ENCODE assay signal across 18 mouse cellular contexts in the genomic region with DNA sequence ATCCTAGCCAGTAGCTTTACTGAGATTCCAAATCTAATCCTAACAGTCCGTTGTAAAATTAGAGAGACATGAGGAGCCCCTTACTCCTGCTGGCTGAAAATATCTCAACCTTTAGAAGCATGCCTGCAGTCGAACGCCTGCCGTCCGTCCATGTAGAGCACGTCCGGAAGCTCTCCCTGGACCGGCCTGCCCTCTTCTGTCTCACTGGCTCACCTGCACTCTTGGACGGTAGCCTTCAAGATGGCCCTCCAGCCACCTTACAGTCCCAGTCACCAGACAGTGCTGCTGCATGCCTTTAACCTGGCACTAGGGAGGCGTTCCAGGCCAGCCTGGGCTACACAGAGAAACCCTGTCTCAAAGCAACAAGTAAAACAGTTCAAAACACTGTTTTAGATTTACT. TPM values are rescaled to one million over a fixed set of nuclear protein-coding genes. Genes with fewer than 3 reads are reported as not detected.
A peak's percentile ranks its signal among the peaks of the same experiment; 100 is the strongest.
DNase-seq lines count a peak whose midpoint lies in the region; ATAC-seq and TF ChIP-seq lines count a peak whose summit lies in the region.
"Had no signal": no experiment of that assay in that cellular context is flagged by ENCODE, and none has a peak within 500 bp of the region (broad histone marks: within the 10 kb centered on the region; RNA-seq: fewer than 3 reads in every experiment).

No protein-coding gene starts in this region.

- no peaks in the 10 kb centered on the region for H3K36me3 ChIP-seq in hindbrain, postnatal 0 days (ENCODE audit: insufficient read depth, low read length)
- H3K36me3 ChIP-seq in hindbrain, embryonic 13.5 days: peaks cover 6% of the 10 kb centered on the region; the same call in 1 of the 2 replicates
- H3K36me3 ChIP-seq: limb, embryonic 15.5 days had no signal

- no peaks in the 10 kb centered on the region for H3K9me3 ChIP-seq in hindbrain, postnatal 0 days (ENCODE audit: low read length)
- no peaks in the 10 kb centered on the region for H3K9me3 ChIP-seq in hindbrain, embryonic 13.5 days
- H3K9me3 ChIP-seq: embryonic facial prominence, embryonic 10.5 days; limb, embryonic 15.5 days had no signal

- no peak for ATAC-seq in hindbrain, postnatal 0 days
- no peak for ATAC-seq in hindbrain, embryonic 13.5 days (ENCODE audit: low FRiP score)
- ATAC-seq: forebrain, postnatal 0 days; Patski had no signal

- no peaks in the 10 kb centered on the region for H3K27me3 ChIP-seq in cerebellum, adult 2 months (ENCODE audit: control insufficient read depth, insufficient read depth, low read length)
- H3K27me3 ChIP-seq in hindbrain, postnatal 0 days (ENCODE audit: insufficient read depth, low read length): no peaks in the 10 kb centered on the region
- no peaks in the 10 kb centered on the region for H3K27me3 ChIP-seq in hindbrain, embryonic 13.5 days
- H3K27me3 ChIP-seq: limb, embryonic 15.5 days; Patski had no signal

- peaks cover 20% of the 10 kb centered on the region for H3K4me1 ChIP-seq in cerebellum, adult 2 months (ENCODE audit: control insufficient read depth, insufficient read depth, low read length)
- no peaks in the 10 kb centered on the region for H3K4me1 ChIP-seq in hindbrain, postnatal 0 days (ENCODE audit: insufficient read depth, low read length)
- H3K4me1 ChIP-seq in hindbrain, embryonic 13.5 days (replicated peaks): peaks cover 14% of the 10 kb centered on the region
- peaks cover 20% of the 10 kb centered on the region for H3K4me1 ChIP-seq in lung, adult 2 months (ENCODE audit: control insufficient read depth, insufficient read depth, low read length)

- no peak overlapping the region for H3K4me2 ChIP-seq in hindbrain, postnatal 0 days (ENCODE audit: low read depth, low read length)
- H3K4me2 ChIP-seq in hindbrain, embryonic 13.5 days: no peak overlapping the region
- H3K4me2 ChIP-seq: limb, embryonic 15.5 days had no signal

- H3K4me3 ChIP-seq in cerebellum, adult 2 months (replicated peaks; ENCODE audit: insufficient read depth, low read depth, low read length): no peak overlapping the region
- no peak overlapping the region for H3K4me3 ChIP-seq in hindbrain, postnatal 0 days (ENCODE audit: low read length)
- H3K4me3 ChIP-seq in hindbrain, embryonic 13.5 days: no peak overlapping the region
- H3K4me3 ChIP-seq in lung, adult 2 months (replicated peaks; ENCODE audit: extremely low read depth, low read depth, low read length): no peak overlapping the region
- H3K4me3 ChIP-seq: embryonic facial prominence, embryonic 10.5 days; erythroblast, embryonic 14.5 days; limb, embryonic 15.5 days had no signal

- no peak overlapping the region for H3K9ac ChIP-seq in hindbrain, postnatal 0 days (replicated peaks; ENCODE audit: low read length)
- H3K9ac ChIP-seq in hindbrain, embryonic 13.5 days: no peak overlapping the region
- H3K9ac ChIP-seq: forebrain, postnatal 0 days; limb, embryonic 15.5 days had no signal

- peak; percentile 37; the same call in 1 of the 2 replicates for TF ChIP-seq CTCF in cerebellum, adult 2 months (IDR thresholded peaks at IDR 0.05; ENCODE audit: borderline replicate concordance, insufficient read depth, low read depth, low read length)
- TF ChIP-seq CTCF in hindbrain, postnatal 0 days (IDR thresholded peaks at IDR 0.05; ENCODE audit: low read depth): 0 out of 2 replicates have a peak, but pooled peaks have one; percentile 4
- TF ChIP-seq CTCF in lung, adult 2 months (IDR thresholded peaks at IDR 0.05; ENCODE audit: insufficient read depth, low read length): peak; percentile 28; the same call in 1 of the 2 replicates

- 46% methylated on average over 10 of the region's 10 CpGs for WGBS in cerebellum, adult 2 months
- 93% methylated on average over 10 of the region's 10 CpGs for WGBS in hindbrain, postnatal 0 days
- 90% methylated on average over 10 of the region's 10 CpGs for WGBS in hindbrain, embryonic 13.5 days
- 82% methylated on average over 10 of the region's 10 CpGs for WGBS in lung, adult 2 months

- no peak for TF ChIP-seq POLR2A in cerebellum, adult 2 months (IDR thresholded peaks at IDR 0.05; ENCODE audit: borderline replicate concordance, insufficient read depth, low read length)
- TF ChIP-seq POLR2A in lung, adult 2 months (IDR thresholded peaks at IDR 0.05; ENCODE audit: borderline replicate concordance, extremely low read depth, low read depth, low read length): no peak

- peak; percentile 32 to 45 for DNase-seq in cerebellum, adult 2 months
- DNase-seq in cerebellum, adult 11 months: no peak
- DNase-seq in hindbrain, postnatal 0 days (ENCODE audit: low spot score): no peak
- no peak for DNase-seq in lung, adult 2 months
- DNase-seq in lung, postnatal 25 days (ENCODE audit: low spot score): no peak
- DNase-seq in kidney, postnatal 25 days: peak; percentile 61 to 80
- no peak for DNase-seq in urinary bladder, postnatal 14 days (ENCODE audit: low spot score)
- DNase-seq: cerebellum, adult 8-10 months; forebrain, postnatal 0 days; heart, postnatal 36 days; midbrain, embryonic 14.5 days; right cerebral cortex, adult 18-20 months; thymus, postnatal 25 days had no signal

- H3K27ac ChIP-seq in cerebellum, adult 2 months (ENCODE audit: insufficient read depth, low read length): no peak overlapping the region
- no peak overlapping the region for H3K27ac ChIP-seq in hindbrain, postnatal 0 days
- no peak overlapping the region for H3K27ac ChIP-seq in hindbrain, embryonic 13.5 days
- H3K27ac ChIP-seq: embryonic facial prominence, embryonic 10.5 days; limb, embryonic 15.5 days had no signal

RNA-seq across cellular contexts. Expression of gene Usp12, which starts 11.5 kb away (rescaled TPM):
- polyA plus RNA-seq in cerebellum, adult 2 months (2012; rRNA removed): 26.5 and 27.0 TPM in 2 replicates
- 15.5 and 20.7 TPM in 2 replicates for total RNA-seq in hindbrain, postnatal 0 days (2014; rRNA removed)
- polyA plus RNA-seq in hindbrain, postnatal 0 days (2015; fragmentation: Nextera tagmentation; extraction: Ambion mirVana): 13.2 TPM in 2 replicates
- 14.6 and 15.2 TPM in 2 replicates for polyA plus RNA-seq in hindbrain, embryonic 13.5 days (2015; fragmentation: Nextera tagmentation; extraction: Ambion mirVana)
- 9.8 and 14.9 TPM in 2 replicates for polyA plus RNA-seq in lung, adult 2 months (2012; rRNA removed)

RNA-seq across cellular contexts. Expression of gene Rpl21, which starts 49.4 kb away (rescaled TPM):
- polyA plus RNA-seq in cerebellum, adult 2 months (2012; rRNA removed): 269 and 342 TPM in 2 replicates
- total RNA-seq in hindbrain, postnatal 0 days (2014; rRNA removed): 148 and 151 TPM in 2 replicates
- 346 and 347 TPM in 2 replicates for polyA plus RNA-seq in hindbrain, postnatal 0 days (2015; fragmentation: Nextera tagmentation; extraction: Ambion mirVana)
- polyA plus RNA-seq in hindbrain, embryonic 13.5 days (2015; fragmentation: Nextera tagmentation; extraction: Ambion mirVana): 378 and 384 TPM in 2 replicates
- 43.4 and 72.0 TPM in 2 replicates for polyA plus RNA-seq in lung, adult 2 months (2012; rRNA removed)

Comparison
In these comparisons a context has a peak if more than half of its experiments do, and no peak if none do; other contexts are left out.
1. DNase-seq: peak in cerebellum, adult 2 months (2 of 2) and kidney, postnatal 25 days (2 of 2); none in cerebellum, adult 11 months (single experiment), hindbrain, postnatal 0 days (single experiment), lung, adult 2 months (single experiment), lung, postnatal 25 days (single experiment) and urinary bladder, postnatal 14 days (single experiment).
2. Peak in every context shown above with its lines, with median percentiles within 50 percentile points of each other: CTCF ChIP-seq.